Mouse (Mus musculus) adrenal gland, postnatal 10 days (tissue): ENCODE data around the gene Gm20837. TPM values are rescaled to one million over a fixed set of nuclear protein-coding genes. Genes with fewer than 3 reads are reported as not detected.
"Not testable (repeated sequence)": the region's sequence is repeated elsewhere in the genome, so short reads cannot be mapped to it uniquely, and the experiment has no call there.

ENCODE experiments used
- DNase-seq: peaks from one replicate; pipeline ENCODE4 v3.0.0; 2021; ENCODE audit warnings: mixed read lengths
- long read RNA-seq, 2 experiments: library from polyadenylated mRNA; stranded (forward); transcript quantifications; one replicate each; pipeline ENCODE4 v2.0.0; 2021
- total RNA-seq, 2 experiments: library from RNA; stranded (reverse); gene quantifications; 2 replicates each; pipeline ENCODE4 v1.2.3; 2021

Gene Gm20837
- total RNA-seq, result not detected
- long read RNA-seq, experiment 1, result 0 reads
- long read RNA-seq, experiment 2, result 0 reads

DNA sequence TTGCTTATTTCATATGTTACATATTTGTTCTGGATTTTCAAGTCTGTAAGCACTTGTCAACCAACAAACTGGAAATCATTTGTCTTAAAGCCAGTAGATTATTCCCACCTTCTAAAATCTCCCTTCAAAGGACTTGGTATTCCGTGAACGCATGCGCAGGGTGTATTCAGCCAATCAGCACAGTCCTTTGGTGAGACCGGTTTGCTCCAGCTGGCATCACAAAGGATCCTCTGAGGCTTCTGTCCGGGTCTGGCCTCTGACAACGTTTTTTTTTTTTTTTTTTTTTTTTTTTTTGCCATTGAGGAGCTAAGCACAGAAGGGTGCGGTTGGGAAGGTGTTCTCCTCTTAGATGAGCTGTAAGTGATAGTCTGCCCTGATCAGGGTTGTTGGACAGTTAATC lies at the start of gene Gm20837:
Gm20837 (plus strand) TSS at position 301 of the 400 bp plus-strand sequence.
- DNase-seq, result not testable (repeated sequence)
